Mouse (Mus musculus) urinary bladder, adult 2 months (tissue): ENCODE data around the gene Gtf2ird2. TPM values are rescaled to one million over a fixed set of nuclear protein-coding genes. Genes with fewer than 3 reads are reported as not detected.

Experiments
- DNase-seq: peaks from one replicate; pipeline ENCODE4 v3.0.0; 2022; ENCODE audit warnings: low spot score
- polyA plus RNA-seq: library from polyadenylated mRNA; depleted of rRNA; stranded (reverse); fragments of >200 nt; gene quantifications from 2 replicates; pipeline ENCODE4 v1.2.3, GENCODE M21; 2012

Gene Gtf2ird2
- polyA plus RNA-seq, 1 experiment: 9.4 TPM

- DNase-seq: no peak
These were observed 1.1 kb upstream of the Gtf2ird2 start for GRCm38 (mm10) chr5:134182735-134183134.

GRCm38 (mm10) chr5:134183162-134183561, 657 bp upstream of the Gtf2ird2 start:
- no peak for DNase-seq

GRCm38 (mm10) chr5:134186059-134186458, 2.2 kb downstream of the Gtf2ird2 start:
- DNase-seq: no peak

DNA sequence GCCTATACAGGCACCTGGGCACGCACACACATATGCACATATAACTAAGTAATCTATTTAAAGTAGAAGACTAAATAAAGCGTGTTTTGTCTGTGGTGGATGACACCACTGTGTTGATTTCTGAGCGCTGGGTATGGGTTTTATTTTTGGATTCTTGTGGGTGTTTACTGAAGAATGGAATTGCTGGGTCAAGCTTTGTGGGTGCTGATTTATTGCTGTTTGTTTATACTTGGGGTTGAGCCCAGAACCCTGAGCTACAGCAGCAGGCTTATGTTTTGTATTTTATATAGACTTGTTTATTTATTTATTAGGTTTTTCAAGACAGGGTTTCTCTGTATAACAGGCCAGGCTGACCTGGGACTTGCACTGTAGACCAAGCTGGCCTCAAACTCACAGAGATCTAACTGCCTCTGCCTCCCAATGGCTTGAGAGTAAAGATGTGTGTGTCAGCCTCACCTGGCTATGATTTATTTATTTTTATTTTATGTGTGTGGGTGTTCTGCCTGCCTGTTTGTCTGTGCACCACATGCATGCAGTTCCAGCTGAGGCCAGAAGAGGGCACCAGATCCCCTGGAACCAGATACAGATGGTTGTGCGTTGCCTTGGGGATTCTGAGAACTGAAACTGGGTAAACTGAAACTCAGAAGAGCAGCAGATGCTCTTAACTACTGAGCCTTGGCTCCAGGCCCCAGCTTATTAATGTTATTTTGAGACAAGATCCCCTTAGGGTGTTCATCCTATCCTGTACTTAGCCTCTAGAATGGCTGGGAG, 3.3 kb downstream of the Gtf2ird2 start:
- no peak for DNase-seq

GRCm38 (mm10) chr5:134188571-134188970, 4.8 kb downstream of the Gtf2ird2 start:
- DNase-seq: no peak

DNA sequence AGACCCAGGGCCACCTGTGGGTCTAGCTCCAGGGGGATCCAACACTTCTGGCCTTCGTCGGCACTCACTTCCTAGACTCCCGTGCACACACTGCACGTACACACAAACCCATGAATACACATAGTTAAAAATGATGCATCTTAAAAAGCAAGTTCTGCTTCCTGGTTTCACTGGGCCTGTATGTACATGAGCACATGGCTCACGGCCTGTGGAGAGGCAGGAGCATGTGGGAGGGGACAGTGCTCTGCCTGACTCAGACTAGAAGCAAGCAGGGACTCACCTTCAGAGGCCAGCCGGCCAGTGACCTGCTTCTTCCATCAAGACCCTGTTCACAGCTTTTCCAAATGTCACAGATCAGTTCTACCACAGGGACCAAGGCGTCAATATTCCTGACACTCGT, 9.8 kb downstream of the Gtf2ird2 start:
- DNase-seq: no peak

- DNase-seq: no peak
These were observed 22.9 kb downstream of the Gtf2ird2 start for GRCm38 (mm10) chr5:134206721-134207120.

- no peak for DNase-seq
These were observed 26.2 kb downstream of the Gtf2ird2 start for GRCm38 (mm10) chr5:134209931-134210554.

DNA sequence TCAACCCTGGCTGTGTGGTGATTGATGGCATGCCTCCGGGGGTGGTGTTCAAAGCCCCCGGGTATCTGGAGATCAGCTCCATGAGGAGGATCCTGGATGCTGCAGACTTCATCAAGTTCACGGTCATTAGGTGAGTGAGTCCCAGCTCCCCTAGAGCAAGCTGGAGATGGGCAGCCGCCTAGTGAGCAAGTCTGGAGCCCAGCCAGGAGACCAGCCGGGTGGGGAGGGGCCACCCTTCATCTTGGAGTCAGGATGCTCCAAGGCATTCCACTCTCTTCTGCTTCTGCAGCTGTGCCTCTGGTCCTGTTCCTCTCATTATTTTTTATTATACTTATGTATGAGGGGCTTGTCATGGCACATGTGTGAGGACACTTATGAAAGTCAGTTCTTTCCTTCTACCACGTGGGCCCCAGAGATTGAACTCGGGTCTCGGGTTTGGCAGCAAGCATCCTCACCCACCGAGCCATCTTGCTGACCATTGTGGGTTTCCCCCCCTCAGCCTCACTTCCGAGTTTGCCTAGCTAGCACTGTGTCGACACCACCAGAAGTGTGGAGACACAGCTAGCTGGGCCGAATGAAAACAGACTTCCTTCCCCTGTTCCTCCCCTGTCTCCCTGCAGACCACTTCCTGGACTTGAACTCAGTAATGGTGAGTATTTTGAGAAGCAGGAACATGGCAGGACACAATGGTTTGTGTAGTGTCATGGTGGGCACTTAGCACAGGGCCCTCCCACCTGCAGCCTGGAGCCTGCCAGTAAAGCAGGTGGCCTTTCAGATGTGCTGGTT, 30.4 kb downstream of the Gtf2ird2 start:
- DNase-seq: no peak

DNA sequence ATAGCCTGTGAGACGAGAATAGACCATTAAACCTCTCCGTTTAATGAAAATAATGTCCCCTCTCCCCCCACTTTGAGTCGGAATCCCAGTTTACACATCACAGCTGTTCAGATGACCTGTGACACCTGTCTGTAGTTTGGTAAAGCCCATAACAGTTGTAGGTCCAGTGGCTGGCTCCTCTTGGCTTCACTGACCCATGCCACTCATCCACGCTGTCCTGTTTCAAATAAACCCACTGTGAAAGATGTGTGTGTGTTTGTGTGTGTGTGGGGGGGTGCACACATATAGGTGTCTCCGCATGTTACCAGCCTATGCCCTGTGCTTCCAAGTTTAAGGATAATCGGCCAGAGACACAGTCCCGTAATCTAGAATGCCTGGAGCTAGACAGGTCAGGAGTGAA, 34.1 kb downstream of the Gtf2ird2 start:
- DNase-seq: no peak

DNA sequence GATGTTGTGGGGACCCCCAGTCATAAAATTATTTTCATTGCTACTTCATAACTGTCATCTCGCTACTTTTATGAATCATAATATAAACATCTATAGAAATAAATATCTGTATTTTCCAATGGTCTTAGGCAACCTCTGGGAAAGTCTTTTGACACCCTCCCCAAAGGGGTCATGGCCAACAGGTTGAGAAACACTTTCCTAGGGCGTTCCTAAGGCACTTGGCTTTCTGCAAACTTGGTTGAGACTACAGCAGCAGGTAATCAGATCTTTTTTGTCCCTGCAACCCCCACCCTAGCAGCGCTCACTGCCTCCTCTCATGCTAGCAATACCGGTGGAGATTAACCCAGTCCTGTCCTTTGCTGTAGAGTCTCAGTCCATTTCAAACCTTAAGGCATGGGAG, 37.5 kb downstream of the Gtf2ird2 start:
- no peak for DNase-seq

DNA sequence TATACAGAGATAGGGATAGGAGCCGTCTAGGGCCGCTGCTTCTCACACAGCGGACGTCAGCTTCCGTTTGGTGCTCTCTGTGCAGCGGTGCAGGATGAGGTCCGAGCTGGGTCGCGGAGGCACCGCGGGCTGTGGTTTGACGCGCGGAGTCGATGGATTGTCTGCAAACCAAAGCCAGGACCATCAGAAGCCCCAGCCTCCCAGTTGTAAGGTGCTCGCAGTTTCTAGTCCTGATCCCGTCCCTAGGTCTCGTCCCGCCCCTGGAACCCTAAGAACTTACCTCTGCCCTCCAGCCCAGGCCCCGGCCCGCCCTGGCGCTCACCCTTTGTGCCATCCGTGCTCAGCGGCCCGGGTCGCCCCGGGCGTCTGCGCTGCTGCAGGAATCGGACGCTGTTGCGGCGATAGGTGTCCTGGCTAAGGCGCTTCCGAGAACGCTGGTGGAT, 37.9 kb downstream of the Gtf2ird2 start:
- DNase-seq: no peak

GRCm38 (mm10) chr5:134225110-134225901, 41.5 kb downstream of the Gtf2ird2 start:
- no peak for DNase-seq

DNA sequence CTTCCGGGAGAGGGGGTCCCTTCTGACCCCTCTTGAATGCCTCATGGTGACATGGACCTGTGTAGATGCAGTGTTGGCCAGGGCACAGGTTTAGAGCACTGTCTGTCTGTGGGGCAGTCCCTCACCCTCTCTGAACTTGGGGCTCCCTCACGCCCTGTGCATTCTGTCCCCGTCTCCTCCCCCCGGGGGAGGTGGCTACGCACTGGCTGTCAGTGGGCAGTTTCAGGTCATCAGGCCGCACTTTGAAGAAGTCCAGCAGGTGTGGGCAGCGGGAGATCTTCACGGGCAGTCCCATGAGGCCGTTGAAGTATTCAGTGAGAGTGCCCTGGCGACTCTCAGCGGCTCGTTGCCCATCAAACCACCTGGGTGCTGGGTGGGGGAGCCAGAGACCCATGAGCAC, 43.1 kb downstream of the Gtf2ird2 start:
- no peak for DNase-seq

GRCm38 (mm10) chr5:134227574-134228248, 43.9 kb downstream of the Gtf2ird2 start:
- DNase-seq: no peak

GRCm38 (mm10) chr5:134228249-134228638, 44.4 kb downstream of the Gtf2ird2 start:
- no peak for DNase-seq

GRCm38 (mm10) chr5:134229391-134229790, 45.6 kb downstream of the Gtf2ird2 start, which contains the start of gene Ncf1:
Ncf1 (minus strand) TSS chr5:134229625.
- no peak for DNase-seq

DNA sequence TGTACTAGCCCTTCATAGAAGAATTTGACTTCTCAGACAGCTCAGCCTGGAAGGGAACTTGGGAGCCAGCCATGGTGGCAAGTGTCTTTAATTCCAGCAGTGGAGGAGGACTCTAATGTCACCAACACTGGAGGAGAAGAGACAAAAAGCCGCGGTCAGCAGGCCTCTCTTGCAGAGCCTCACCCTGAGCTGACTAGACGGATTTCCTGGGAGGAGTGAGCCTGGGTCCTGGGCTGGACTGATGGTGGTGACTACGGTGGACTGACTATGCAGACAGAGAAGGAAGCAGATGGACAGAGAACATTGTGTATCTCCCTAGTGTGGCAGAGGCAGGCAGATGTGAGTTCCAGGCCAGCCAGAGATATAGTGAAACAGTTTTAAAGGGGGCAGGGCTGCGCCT, 47.6 kb downstream of the Gtf2ird2 start:
- DNase-seq: no peak

GRCm38 (mm10) chr5:134232111-134232510, 48.3 kb downstream of the Gtf2ird2 start:
- DNase-seq: no peak

DNA sequence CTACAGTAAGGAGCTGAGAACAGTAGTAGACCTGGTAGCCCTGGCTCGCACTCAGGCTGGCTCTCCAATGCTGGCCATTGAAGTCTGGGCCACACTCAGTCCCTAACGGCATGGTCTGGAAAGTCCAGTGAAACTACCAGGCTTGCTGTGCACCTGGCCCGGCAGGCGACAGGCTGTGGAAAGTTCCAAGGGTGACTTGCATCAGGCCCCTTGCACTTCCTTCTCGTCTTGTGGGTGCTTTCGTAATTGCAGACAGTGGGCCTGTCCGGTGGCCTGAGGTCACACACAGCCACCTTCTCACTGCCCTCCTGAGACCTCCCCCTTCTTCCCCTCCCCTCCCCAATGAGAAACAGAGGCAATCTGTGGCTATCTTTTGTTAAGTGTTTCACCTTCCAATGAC, 48.7 kb downstream of the Gtf2ird2 start:
- no peak for DNase-seq

DNA sequence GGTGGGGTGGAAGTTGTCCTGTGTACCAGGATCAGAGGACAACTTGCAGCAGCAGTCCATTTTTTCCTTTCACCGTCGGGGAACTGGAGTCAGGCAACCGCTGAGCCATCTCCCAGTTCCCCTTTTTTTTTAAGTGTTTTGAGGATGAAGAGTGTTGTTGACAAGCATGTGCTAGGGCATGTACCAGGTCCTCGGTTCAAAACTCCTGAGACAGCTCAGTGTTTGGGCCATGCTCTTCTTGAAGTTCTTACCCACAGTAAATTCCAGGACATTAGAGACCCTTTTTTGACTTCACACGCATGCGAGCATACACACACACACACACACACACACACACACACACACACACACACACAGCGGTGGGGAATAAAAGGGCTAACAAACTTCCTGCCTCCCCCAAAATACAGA, 49.4 kb downstream of the Gtf2ird2 start:
- DNase-seq: no peak
